Comparison of ENCODE assay signal across 8 mouse cellular contexts in genomic region chr3:98197711-98198532, GRCm38 (mm10). TPM values are rescaled to one million over a fixed set of nuclear protein-coding genes. Genes with fewer than 3 reads are reported as not detected.
DNase-seq lines count a peak whose midpoint lies in the region; ATAC-seq and TF ChIP-seq lines count a peak whose summit lies in the region.

No protein-coding gene starts in this region.

- no peak overlapping the region for H3K4me2 ChIP-seq in hindbrain, embryonic 14.5 days (replicated peaks)
- no peak overlapping the region for H3K4me2 ChIP-seq in midbrain, embryonic 15.5 days

- DNase-seq in kidney, adult 2 months: no peak
- no peak for DNase-seq in kidney, postnatal 36 days
- DNase-seq in cerebellum, adult 8-10 months: peak; percentile 3
- DNase-seq in hindbrain, embryonic 14.5 days (ENCODE audit: low spot score): peak; percentile 46
- DNase-seq in heart, postnatal 36 days: no peak

- peak; percentile 77; the same call in 1 of the 2 replicates for ATAC-seq in hindbrain, embryonic 14.5 days (ENCODE audit: low FRiP score)
- ATAC-seq in midbrain, embryonic 15.5 days (replicated peaks): peak; percentile 56; the same call in 1 of the 2 replicates
- no peak for ATAC-seq in megakaryocyte, adult 5-6 weeks (ENCODE audit: poor library complexity, severe bottlenecking)
- no peak for ATAC-seq in monocyte, adult 5-6 weeks (replicated peaks; ENCODE audit: insufficient number of reproducible peaks, low FRiP score, low TSS enrichment, poor library complexity, severe bottlenecking)

- H3K36me3 ChIP-seq in kidney, adult 2 months (ENCODE audit: control insufficient read depth, insufficient read depth, low read length): no peaks in the 10 kb centered on the region
- H3K36me3 ChIP-seq in hindbrain, embryonic 14.5 days (replicated peaks; ENCODE audit: control insufficient read depth, insufficient read depth): no peaks in the 10 kb centered on the region
- no peaks in the 10 kb centered on the region for H3K36me3 ChIP-seq in midbrain, embryonic 15.5 days (replicated peaks)

- 32% methylated on average over 9 of the region's 9 CpGs for WGBS in kidney, adult 2 months
- 4% methylated on average over 9 of the region's 9 CpGs for WGBS in hindbrain, embryonic 14.5 days
- WGBS in midbrain, embryonic 15.5 days: 4% methylated on average over 9 of the region's 9 CpGs

- H3K9me3 ChIP-seq in hindbrain, embryonic 14.5 days (ENCODE audit: control insufficient read depth, low read length): no peaks in the 10 kb centered on the region
- H3K9me3 ChIP-seq in midbrain, embryonic 15.5 days: no peaks in the 10 kb centered on the region

- no peaks in the 10 kb centered on the region for H3K27me3 ChIP-seq in kidney, adult 2 months (replicated peaks; ENCODE audit: control insufficient read depth, insufficient read depth, low read length)
- H3K27me3 ChIP-seq in hindbrain, embryonic 14.5 days (ENCODE audit: control insufficient read depth, insufficient read depth, low read length): no peaks in the 10 kb centered on the region
- no peaks in the 10 kb centered on the region for H3K27me3 ChIP-seq in midbrain, embryonic 15.5 days (replicated peaks)

- 0 out of 2 replicates have a peak overlapping the region, but pooled peaks have one; percentile 8 for H3K27ac ChIP-seq in kidney, adult 2 months (ENCODE audit: insufficient read depth, low read depth, low read length)
- peak overlapping the region; percentile 54; the same call in 1 of the 2 replicates for H3K27ac ChIP-seq in hindbrain, embryonic 14.5 days
- H3K27ac ChIP-seq in midbrain, embryonic 15.5 days: no peak overlapping the region

- H3K9ac ChIP-seq in hindbrain, embryonic 14.5 days: no peak overlapping the region
- H3K9ac ChIP-seq in midbrain, embryonic 15.5 days: no peak overlapping the region

- no peak for TF ChIP-seq POLR2A in kidney, adult 2 months (IDR thresholded peaks at IDR 0.05; ENCODE audit: low read depth, low read length)

- H3K4me3 ChIP-seq in kidney, adult 2 months (ENCODE audit: insufficient read depth, low read depth, low read length): no peak overlapping the region
- H3K4me3 ChIP-seq in hindbrain, embryonic 14.5 days (replicated peaks; ENCODE audit: low read length): no peak overlapping the region
- H3K4me3 ChIP-seq in midbrain, embryonic 15.5 days: no peak overlapping the region

- TF ChIP-seq CTCF in kidney, adult 2 months (conservative IDR thresholded peaks at IDR 0.05; ENCODE audit: insufficient read depth, insufficient read length, low read depth, low read length): no peak

- intact Hi-C loops in heart, postnatal 36 days (cut with DNase I): no loop called here

- H3K4me1 ChIP-seq in kidney, adult 2 months (ENCODE audit: control insufficient read depth, insufficient read depth, low read length): no peaks in the 10 kb centered on the region
- H3K4me1 ChIP-seq in hindbrain, embryonic 14.5 days (replicated peaks; ENCODE audit: control insufficient read depth, insufficient read depth, low read length): 0 out of 2 replicates have a peak, but pooled peaks cover 3% of the 10 kb centered on the region
- 0 out of 2 replicates have a peak, but pooled peaks cover 11% of the 10 kb centered on the region for H3K4me1 ChIP-seq in midbrain, embryonic 15.5 days

RNA-seq across cellular contexts. Expression of gene Reg4, which starts 24.0 kb away (rescaled TPM):
- not detected in 2 replicates for polyA plus RNA-seq in kidney, adult 2 months (2012; rRNA removed)
- not detected in 2 replicates for polyA plus RNA-seq in hindbrain, embryonic 14.5 days (2014; fragmentation: Nextera tagmentation; extraction: Ambion mirVana)
- polyA plus RNA-seq in midbrain, embryonic 15.5 days (2015; fragmentation: Nextera tagmentation; extraction: Ambion mirVana): not detected in 2 replicates
- not detected in 2 replicates for total RNA-seq in megakaryocyte, adult 5-6 weeks (2015)
- not detected in 2 replicates for total RNA-seq in megakaryocyte, adult 5-6 weeks (2017)
- total RNA-seq in monocyte, adult 5-6 weeks (2017): not detected in 3 replicates
- not detected for total RNA-seq in heart, postnatal 36 days (2021)

RNA-seq across cellular contexts. Expression of gene Adam30, which starts 37.5 kb away (rescaled TPM):
- polyA plus RNA-seq in kidney, adult 2 months (2012; rRNA removed): not detected in 2 replicates
- not detected in 2 replicates for polyA plus RNA-seq in hindbrain, embryonic 14.5 days (2014; fragmentation: Nextera tagmentation; extraction: Ambion mirVana)
- not detected in 2 replicates for polyA plus RNA-seq in midbrain, embryonic 15.5 days (2015; fragmentation: Nextera tagmentation; extraction: Ambion mirVana)
- total RNA-seq in megakaryocyte, adult 5-6 weeks (2015): 0.18 TPM in 1 of 2 replicates, not detected in the other
- total RNA-seq in megakaryocyte, adult 5-6 weeks (2017): 0.04 TPM in 1 of 2 replicates, not detected in the other
- total RNA-seq in monocyte, adult 5-6 weeks (2017): 0.78 to 2.1 TPM (median 1.5 TPM) in 3 replicates
- not detected for total RNA-seq in heart, postnatal 36 days (2021)

Comparison
In these comparisons a context has a peak if more than half of its experiments do, and no peak if none do; other contexts are left out.
1. DNase-seq: peak in cerebellum, adult 8-10 months (single experiment) and hindbrain, embryonic 14.5 days (single experiment); none in kidney, adult 2 months (single experiment), kidney, postnatal 36 days (0 of 2) and heart, postnatal 36 days (0 of 2).
2. ATAC-seq: peak in hindbrain, embryonic 14.5 days (single experiment) and midbrain, embryonic 15.5 days (single experiment); none in megakaryocyte, adult 5-6 weeks (single experiment) and monocyte, adult 5-6 weeks (single experiment).